Mouse (Mus musculus): ENCODE measurements around the gene AC161166.1. TPM values are rescaled to one million over a fixed set of nuclear protein-coding genes. Genes with fewer than 3 reads are reported as not detected.

AC161166.1 gene
- not detected for polyA plus RNA-seq (2015; fragmentation: Illumina TruSeq; extraction: RNeasy Lipid Tissue Mini Kit (QIAGEN cat#74804); ENCODE audit: insufficient read depth, low replicate concordance)

DNA sequence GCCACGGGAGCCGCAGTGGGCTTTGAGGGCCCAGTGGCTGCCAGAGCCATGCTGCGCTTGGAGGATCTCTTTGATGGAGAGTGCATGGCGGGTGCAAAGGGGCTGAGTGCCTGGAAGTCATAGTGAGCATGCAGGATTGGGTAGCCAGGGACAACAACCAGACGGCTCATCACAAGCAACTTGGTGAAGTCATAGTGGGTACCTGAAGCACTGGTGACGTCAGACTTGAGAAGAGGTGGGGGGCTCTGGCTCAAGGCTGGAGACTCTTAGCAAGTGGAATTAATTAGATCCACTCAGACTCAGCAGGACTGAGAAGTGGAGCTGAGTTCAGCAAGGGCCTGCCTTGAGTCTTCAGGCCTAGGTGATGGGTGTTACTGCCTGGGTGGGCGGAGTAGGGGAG is at the start of gene AC161166.1:
AC161166.1 (minus strand) TSS at position 101 of the 400 bp plus-strand sequence.

DNA sequence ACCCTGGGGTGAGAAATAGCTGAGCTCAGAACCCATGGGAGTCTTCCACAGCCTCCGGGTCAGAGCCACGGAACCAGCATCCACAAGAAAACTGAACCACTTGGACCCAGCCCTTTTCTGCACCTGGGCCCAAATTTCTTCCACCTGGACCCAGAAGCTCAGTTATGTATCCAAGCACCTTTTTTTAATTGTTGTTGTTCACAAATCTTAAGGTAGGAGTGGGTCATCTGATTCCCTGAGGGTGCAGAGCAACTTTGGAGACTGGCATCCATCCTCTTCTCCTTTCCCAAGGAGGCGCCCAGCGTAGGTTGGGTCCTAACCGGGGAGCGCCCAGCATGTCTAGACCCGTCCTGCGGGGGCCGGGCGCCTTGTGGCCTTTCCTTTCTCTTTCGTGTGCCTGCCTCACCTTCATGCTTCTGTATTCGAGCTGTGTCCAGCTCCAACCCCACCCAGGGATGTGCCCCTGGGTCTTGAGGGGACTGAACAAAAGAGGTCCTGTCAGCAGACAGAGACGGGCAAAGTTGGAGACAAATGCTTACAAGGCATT is 33.9 kb upstream of the AC161166.1 start, which contains the start of the genes Pinlyp and Xrcc1:
Pinlyp (minus strand) TSS at position 51 of the 547 bp plus-strand sequence.
Xrcc1 (plus strand) TSS at position 222 of the 547 bp plus-strand sequence.

DNA sequence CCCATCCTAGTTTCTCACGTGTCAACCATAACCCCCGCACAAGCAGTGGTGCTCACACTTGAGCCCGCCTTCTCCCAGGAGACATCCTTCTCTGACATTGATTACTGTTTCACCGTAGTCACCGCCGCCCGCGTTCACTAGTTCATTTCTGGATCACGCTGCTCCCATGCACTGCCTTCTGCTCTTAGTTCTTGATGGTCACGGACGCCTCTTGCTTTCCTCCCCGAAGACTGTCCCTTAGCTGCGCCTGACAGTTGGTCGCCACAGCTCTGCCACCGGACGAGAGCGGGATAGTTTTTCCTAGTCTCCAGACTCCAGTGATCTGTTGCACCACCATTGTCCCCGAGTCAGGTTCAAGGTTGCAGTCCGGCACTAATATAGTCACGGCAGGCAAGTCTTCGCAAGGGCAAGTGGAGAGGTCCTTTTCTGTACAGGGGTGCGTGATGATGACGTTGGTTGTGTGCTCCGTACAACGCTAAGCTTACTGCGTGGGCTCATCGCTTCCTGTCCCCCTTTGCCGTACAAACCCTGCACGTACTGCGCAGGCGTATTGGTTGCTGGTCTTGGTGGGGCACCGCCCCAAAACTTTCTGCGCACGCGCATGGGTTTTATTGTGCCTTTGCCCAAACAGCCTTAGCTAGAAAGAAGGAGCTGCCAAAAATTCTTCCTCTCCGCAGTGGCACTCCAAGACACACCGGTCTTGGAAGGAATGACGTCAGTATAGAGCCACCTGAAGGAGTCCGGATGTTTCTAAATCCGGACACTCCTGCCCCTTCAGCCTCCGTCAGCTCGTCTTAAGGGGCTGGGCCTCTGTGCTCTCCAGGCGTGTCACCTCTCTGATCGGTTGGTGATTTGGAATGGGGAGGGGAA is 18.0 kb upstream of the AC161166.1 start, which contains the start of gene Irgq:
Irgq (plus strand) TSS at position 628 of the 870 bp plus-strand sequence.

DNA sequence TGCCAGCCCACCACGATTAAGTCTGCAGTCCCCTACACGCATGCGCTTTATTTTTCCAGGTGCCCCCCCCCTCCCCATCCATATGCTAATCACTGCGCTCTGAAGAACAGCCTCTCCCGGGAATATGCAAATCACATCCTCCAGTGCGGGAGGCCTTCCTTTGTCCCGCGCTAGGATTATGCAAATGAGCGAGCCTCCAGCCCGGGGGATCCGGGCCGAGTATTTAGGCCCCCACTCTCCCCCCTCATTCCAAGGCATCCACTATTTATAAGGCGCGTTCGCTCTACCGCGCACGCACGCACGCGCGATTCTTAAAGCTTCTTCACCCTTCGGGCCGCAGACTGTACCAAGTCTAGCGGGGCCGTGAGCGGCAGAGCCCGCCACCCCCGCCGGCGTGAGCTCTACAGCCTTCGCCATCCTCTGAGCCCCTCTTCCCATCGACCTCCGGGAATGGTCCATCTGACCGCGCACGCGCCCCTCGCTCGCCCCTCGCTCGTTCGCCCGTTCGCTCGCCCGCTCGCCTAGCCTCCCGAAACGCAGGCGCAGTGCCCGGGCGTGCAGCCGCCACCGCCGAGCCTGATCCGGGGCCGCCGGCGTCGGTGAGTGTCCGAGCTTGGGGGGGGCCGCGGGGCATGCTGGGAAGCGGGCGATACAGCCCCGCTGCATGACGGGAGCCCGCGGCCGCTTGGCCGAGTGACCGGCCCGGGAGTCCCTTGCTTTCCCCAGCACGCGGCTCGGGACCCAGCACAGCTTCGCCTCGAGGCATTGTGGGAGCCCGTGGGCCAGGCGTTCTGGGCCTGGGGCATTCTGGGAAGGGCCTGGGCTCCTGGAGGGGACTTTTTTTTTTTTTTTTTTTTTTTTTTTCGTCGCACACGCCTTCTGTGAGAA is 5.2 kb downstream of the AC161166.1 start, which contains the start of gene Zfp428:
Zfp428 (plus strand) TSS at position 169 of the 888 bp plus-strand sequence.

DNA sequence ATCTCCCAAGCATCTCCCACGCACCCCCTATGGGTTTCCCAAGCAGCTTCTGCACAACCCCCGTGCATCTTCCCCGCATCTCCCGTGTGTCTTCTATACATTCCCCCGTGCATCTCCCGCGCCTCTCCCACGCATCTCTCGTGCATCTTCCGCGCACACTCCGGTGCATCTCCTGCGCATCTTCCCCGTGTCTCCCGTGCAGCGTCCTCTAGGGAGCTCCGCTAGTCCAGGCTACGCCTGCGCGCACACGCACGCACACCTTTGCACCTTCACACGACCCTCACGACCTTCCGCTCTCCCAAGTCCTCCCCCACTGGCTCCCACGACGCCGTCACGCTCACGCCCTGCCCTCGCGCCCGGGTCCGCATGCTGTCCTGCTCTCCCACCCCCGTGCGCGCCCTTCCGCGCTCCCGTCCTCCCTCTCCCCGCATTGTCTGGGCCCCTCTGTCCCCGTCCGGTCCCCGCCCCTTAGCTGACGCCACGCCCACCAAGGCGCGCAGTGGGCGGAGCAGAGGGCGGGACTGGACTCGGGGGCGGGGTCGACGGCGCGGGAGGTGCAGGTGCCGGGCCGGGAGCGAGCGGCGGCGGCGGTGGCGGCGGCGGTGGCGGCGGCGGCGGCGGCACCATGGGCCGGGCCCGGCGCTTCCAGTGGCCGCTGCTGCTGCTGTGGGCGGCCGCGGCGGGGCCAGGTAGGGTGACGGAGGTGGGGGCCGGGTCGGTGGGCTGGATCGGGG is 30.6 kb downstream of the AC161166.1 start, which contains the start of gene Cadm4:
Cadm4 (plus strand) TSS at position 550 of the 734 bp plus-strand sequence.

DNA sequence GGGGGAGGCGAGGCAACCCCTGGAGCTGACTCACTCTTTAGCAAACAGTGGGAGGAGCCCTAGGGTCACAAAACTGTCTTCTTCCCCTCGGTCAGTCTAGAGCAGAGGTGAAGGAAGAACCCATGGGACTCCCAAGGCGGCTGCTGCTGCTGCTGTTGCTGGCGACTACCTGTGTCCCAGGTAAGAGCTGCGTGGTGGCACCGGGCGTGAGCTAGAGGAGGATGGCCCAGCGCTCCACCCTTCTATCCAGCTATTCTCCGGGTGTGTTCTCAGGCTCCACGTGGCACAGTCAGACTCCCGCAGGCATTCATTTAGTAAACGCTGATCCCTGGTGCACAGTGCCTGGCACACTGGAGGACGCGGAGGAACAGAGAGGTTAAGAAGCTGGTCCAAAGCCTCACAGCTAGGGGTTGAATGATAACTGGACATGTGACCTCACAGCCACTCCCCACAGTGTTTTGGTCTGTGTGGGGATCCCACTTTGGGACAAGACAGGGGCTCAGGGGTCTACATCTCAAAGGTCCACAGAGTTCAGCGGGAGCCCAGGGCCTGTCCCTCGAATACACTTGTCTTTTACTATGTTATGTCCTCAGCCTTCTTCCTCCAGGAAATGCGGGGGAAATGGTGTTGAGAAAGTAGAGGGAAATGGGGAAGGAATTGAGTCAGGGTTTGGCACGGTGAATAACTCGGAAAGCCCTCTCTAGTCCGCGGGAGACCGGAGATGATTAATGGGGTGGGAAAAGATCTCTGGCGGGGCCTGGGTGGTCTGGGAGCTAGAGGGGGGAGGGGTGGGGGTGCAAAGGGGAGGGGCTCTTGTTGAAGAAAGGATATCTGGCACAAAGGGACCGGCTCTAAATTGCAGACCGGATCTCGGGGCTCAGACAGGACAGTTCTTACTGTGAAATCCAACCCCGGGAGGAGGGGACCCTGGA is 49.6 kb downstream of the AC161166.1 start, which contains the start of gene Plaur:
Plaur (plus strand) TSS at position 97 of the 932 bp plus-strand sequence.

Other genes starting within 250 kb of the AC161166.1 start
- 1.8 TPM for gene Zfp93, start 242.0 kb downstream of the AC161166.1 start, polyA plus RNA-seq (2015; fragmentation: Illumina TruSeq; extraction: RNeasy Lipid Tissue Mini Kit (QIAGEN cat#74804); ENCODE audit: insufficient read depth, low replicate concordance)
- gene Zfp61, start 211.2 kb downstream of the AC161166.1 start, polyA plus RNA-seq (2015; fragmentation: Illumina TruSeq; extraction: RNeasy Lipid Tissue Mini Kit (QIAGEN cat#74804); ENCODE audit: insufficient read depth, low replicate concordance) = 13.9 TPM
- gene Zfp94, start 195.8 kb downstream of the AC161166.1 start, polyA plus RNA-seq (2015; fragmentation: Illumina TruSeq; extraction: RNeasy Lipid Tissue Mini Kit (QIAGEN cat#74804); ENCODE audit: insufficient read depth, low replicate concordance) = 9.0 TPM
- not detected for gene Tescl, start 178.5 kb downstream of the AC161166.1 start, polyA plus RNA-seq (2015; fragmentation: Illumina TruSeq; extraction: RNeasy Lipid Tissue Mini Kit (QIAGEN cat#74804); ENCODE audit: insufficient read depth, low replicate concordance)
- not detected for gene Lypd5, start 163.3 kb downstream of the AC161166.1 start, polyA plus RNA-seq (2015; fragmentation: Illumina TruSeq; extraction: RNeasy Lipid Tissue Mini Kit (QIAGEN cat#74804); ENCODE audit: insufficient read depth, low replicate concordance)
- 13.3 TPM for gene Kcnn4, start 142.2 kb downstream of the AC161166.1 start, polyA plus RNA-seq (2015; fragmentation: Illumina TruSeq; extraction: RNeasy Lipid Tissue Mini Kit (QIAGEN cat#74804); ENCODE audit: insufficient read depth, low replicate concordance)
- 16.9 TPM for gene Smg9, start 112.8 kb downstream of the AC161166.1 start, polyA plus RNA-seq (2015; fragmentation: Illumina TruSeq; extraction: RNeasy Lipid Tissue Mini Kit (QIAGEN cat#74804); ENCODE audit: insufficient read depth, low replicate concordance)
- 0.62 TPM for gene Irgc1, start 60.2 kb downstream of the AC161166.1 start, polyA plus RNA-seq (2015; fragmentation: Illumina TruSeq; extraction: RNeasy Lipid Tissue Mini Kit (QIAGEN cat#74804); ENCODE audit: insufficient read depth, low replicate concordance)
- gene Plaur, start 50.0 kb downstream of the AC161166.1 start, polyA plus RNA-seq (2015; fragmentation: Illumina TruSeq; extraction: RNeasy Lipid Tissue Mini Kit (QIAGEN cat#74804); ENCODE audit: insufficient read depth, low replicate concordance) = 27.2 TPM
- gene Cadm4, start 30.4 kb downstream of the AC161166.1 start, polyA plus RNA-seq (2015; fragmentation: Illumina TruSeq; extraction: RNeasy Lipid Tissue Mini Kit (QIAGEN cat#74804); ENCODE audit: insufficient read depth, low replicate concordance) = 5.0 TPM
- 0.29 TPM for gene Zfp428, start 5.4 kb downstream of the AC161166.1 start, polyA plus RNA-seq (2015; fragmentation: Illumina TruSeq; extraction: RNeasy Lipid Tissue Mini Kit (QIAGEN cat#74804); ENCODE audit: insufficient read depth, low replicate concordance)
- 11.9 TPM for gene Irgq, start 18.2 kb upstream of the AC161166.1 start, polyA plus RNA-seq (2015; fragmentation: Illumina TruSeq; extraction: RNeasy Lipid Tissue Mini Kit (QIAGEN cat#74804); ENCODE audit: insufficient read depth, low replicate concordance)
- not detected for gene Pinlyp, start 33.7 kb upstream of the AC161166.1 start, polyA plus RNA-seq (2015; fragmentation: Illumina TruSeq; extraction: RNeasy Lipid Tissue Mini Kit (QIAGEN cat#74804); ENCODE audit: insufficient read depth, low replicate concordance)
- gene Xrcc1, start 33.8 kb upstream of the AC161166.1 start, polyA plus RNA-seq (2015; fragmentation: Illumina TruSeq; extraction: RNeasy Lipid Tissue Mini Kit (QIAGEN cat#74804); ENCODE audit: insufficient read depth, low replicate concordance) = 31.9 TPM
- 8.1 TPM for gene Ethe1, start 75.1 kb upstream of the AC161166.1 start, polyA plus RNA-seq (2015; fragmentation: Illumina TruSeq; extraction: RNeasy Lipid Tissue Mini Kit (QIAGEN cat#74804); ENCODE audit: insufficient read depth, low replicate concordance)
- gene Zfp575, start 75.2 kb upstream of the AC161166.1 start, polyA plus RNA-seq (2015; fragmentation: Illumina TruSeq; extraction: RNeasy Lipid Tissue Mini Kit (QIAGEN cat#74804); ENCODE audit: insufficient read depth, low replicate concordance) = not detected
- 1.6 TPM for gene Phldb3, start 98.3 kb upstream of the AC161166.1 start, polyA plus RNA-seq (2015; fragmentation: Illumina TruSeq; extraction: RNeasy Lipid Tissue Mini Kit (QIAGEN cat#74804); ENCODE audit: insufficient read depth, low replicate concordance)
- not detected for gene Lypd3, start 124.1 kb upstream of the AC161166.1 start, polyA plus RNA-seq (2015; fragmentation: Illumina TruSeq; extraction: RNeasy Lipid Tissue Mini Kit (QIAGEN cat#74804); ENCODE audit: insufficient read depth, low replicate concordance)
- not detected for gene Tex101, start 164.2 kb upstream of the AC161166.1 start, polyA plus RNA-seq (2015; fragmentation: Illumina TruSeq; extraction: RNeasy Lipid Tissue Mini Kit (QIAGEN cat#74804); ENCODE audit: insufficient read depth, low replicate concordance)
- not detected for gene BC049730, start 196.8 kb upstream of the AC161166.1 start, polyA plus RNA-seq (2015; fragmentation: Illumina TruSeq; extraction: RNeasy Lipid Tissue Mini Kit (QIAGEN cat#74804); ENCODE audit: insufficient read depth, low replicate concordance)
- gene Gm4763, start 214.5 kb upstream of the AC161166.1 start, polyA plus RNA-seq (2015; fragmentation: Illumina TruSeq; extraction: RNeasy Lipid Tissue Mini Kit (QIAGEN cat#74804); ENCODE audit: insufficient read depth, low replicate concordance) = not detected
- gene Cd177, start 247.9 kb upstream of the AC161166.1 start, polyA plus RNA-seq (2015; fragmentation: Illumina TruSeq; extraction: RNeasy Lipid Tissue Mini Kit (QIAGEN cat#74804); ENCODE audit: insufficient read depth, low replicate concordance) = 1.8 TPM